Mouse (Mus musculus) Muller cell, postnatal 12 days (primary cell): ENCODE measurements at regions not wholly inside any gene's neighbourhood (a gene's known extent, or its start where the extent isn't known, plus 50 kb on each side); places are given as distances from the start of the nearest gene placed in this dataset.

Experiments used
- DNase-seq: peaks from one replicate; pipeline ENCODE4 v3.0.0-alpha.2; 2015; ENCODE audit errors: inconsistent ontology term

DNA sequence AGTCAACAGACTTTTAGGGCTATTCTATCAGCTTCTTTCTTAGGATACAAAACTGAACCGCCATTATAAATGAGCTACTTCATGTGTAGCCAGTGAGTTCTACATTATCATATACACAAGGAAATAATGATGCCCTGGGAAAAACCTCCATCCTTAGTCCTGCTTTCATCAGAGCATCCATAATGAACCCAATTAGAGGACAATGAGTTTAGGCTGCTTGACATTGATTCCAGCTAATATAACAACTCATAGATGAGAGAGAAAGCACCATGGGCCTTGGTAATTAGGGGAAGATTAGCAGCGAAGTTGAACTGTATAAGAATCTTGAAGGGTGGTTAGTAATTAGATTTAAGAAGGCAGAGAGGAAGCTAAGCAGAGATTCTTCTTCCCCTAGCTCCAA lies 405.7 kb downstream of the Ipmk start:
- no peak for DNase-seq

DNA sequence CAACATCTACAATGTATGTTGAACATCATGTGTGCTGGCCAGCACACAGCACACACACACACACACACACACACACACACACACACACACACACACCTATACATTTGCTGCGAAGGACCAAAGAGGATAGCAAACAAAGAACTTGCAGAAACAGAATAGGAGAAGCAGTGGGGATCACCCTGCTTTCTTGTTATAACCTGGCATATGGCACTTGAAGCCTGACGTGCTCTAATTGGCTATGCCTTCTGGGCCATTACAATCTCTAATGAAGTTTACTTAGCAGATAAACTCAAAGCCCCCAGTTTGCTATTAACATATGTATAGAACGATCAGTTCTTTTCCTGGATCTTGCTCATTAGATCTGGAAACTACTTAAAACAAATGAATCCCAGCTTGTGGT lies 407.2 kb downstream of the Ipmk start:
- no peak for DNase-seq

DNA sequence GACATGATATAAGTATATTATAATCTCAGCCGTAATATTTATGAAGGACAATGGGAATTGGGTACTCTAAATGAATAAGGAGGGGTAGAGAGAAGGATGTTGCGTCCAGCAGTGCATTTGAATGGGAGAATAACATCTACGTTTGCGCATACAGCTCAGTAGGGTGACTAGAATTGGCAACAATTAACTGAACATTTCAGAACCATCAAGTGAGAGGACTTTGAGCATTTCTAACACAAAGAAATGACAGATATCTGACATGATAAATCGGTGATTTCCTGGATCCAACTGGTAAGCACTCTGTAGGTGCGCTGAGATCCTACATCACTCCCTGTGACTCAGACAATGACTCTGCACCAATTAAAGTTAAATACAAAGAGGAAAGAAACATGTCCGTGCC lies 431.3 kb downstream of the Ipmk start:
- DNase-seq: no peak

DNA sequence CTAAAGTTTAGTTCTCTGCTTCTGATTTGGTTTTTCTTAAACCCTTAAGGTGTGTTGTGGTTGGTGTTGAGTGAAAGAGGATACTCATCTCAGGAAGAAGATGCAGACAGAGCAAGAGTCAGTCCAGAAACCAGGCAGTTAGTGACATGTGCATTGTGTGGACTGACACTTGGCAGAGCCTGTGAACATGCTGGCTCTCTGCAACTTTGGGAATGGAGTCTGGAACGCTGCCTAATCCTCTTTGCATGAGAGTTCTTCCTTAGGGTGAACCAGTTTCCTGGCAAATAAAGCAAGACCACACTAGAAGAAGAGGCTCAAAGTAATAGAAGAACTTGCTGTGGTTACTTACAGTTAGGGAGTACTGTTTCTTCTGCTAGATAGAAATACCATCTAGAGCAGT lies 441.7 kb downstream of the Ipmk start:
- DNase-seq: peak; percentile 15

DNA sequence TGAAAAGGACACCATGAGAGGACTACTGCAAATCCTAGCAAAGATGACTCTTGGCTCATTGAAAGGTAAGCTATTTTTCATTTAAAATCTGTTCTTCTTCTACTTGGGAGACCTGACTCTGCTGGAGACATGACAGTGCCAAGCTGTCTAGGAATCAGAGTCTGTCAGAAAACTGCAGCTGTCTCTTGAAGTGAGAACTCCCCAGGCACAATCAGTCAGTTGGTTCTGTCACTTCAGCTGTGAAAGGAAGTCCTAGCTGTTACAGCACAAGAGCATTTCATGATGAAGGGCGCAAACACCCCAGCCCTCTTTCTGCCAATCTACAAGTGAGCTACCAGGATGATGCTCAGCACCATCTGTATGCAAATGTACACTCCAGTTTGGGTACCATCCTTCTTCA lies 442.4 kb downstream of the Ipmk start:
- no peak for DNase-seq

DNA sequence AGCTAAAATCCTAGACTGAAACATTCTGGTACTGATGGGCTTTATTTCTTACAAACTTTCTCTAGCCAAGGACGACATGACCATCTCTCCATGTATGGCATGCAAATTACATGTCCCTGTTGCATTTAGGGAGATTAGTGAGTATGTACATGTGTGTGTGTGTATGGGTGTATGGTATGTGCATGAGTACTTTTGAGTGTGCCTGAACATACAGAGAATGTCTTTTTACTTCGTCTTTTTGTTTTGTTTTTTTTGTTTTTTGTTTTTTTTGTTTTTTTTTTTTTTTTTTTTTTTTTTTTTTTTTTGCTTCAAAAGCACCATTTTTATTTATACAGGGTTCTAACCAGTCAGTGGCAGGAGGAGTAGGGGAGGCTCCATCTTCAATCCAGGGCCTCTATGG lies 451.1 kb downstream of the Ipmk start:
- no peak for DNase-seq

DNA sequence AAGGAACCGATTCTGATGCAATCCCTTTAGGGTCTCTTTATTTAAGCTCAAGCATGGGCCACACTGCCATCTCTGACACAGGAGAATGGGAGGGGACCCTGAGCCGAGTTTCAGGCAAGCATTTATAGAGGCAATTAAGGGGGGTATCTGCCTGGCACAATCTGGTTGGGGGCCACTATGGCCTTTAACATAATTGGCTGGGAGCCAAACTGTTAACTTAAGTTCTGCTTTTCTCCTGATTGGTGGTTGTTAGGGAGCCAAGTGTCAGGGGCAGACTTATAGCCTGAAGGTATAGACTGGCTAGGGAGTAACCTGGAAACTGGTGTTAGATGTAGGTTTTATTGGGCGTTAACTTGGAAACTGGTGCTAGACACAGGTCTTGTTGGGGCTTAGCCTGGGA lies 454.9 kb downstream of the Ipmk start:
- no peak for DNase-seq

DNA sequence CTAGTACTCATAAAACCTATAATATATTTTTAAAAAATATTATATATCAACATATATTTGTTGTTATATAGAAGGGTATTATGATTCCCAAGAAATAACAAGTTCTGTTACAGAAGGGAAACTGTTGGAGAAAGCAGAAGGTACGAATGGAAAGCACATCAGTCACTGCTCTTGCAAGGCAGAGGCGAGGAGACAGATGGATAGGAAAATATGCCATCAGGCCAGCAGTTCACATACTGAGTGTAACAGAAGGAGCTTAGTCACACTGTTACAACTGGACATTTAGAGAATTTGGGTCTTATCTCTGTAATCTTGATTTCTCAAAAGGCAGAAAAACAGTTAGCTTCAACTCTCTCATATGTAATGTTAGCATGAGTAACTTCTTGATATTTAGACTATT lies 485.1 kb downstream of the Ipmk start:
- no peak for DNase-seq

DNA sequence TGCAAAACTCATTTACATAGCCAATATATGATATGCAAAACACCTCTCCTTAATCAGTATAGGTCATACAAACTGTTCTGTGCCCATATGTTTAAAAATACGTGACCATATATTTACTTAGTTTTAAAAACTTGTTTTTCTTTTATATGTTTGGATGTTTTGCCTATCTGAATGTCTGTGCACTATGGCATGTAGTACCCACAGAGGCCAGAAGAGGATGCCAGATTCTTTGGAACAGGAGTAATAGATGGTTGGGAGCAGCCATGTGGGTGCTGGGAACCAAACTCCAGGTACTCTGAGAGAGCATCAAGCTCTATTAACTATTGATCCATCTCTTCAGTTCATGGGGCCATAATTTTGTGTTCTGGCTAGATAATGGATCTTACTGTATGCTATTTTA lies 487.5 kb downstream of the Ipmk start:
- no peak for DNase-seq

DNA sequence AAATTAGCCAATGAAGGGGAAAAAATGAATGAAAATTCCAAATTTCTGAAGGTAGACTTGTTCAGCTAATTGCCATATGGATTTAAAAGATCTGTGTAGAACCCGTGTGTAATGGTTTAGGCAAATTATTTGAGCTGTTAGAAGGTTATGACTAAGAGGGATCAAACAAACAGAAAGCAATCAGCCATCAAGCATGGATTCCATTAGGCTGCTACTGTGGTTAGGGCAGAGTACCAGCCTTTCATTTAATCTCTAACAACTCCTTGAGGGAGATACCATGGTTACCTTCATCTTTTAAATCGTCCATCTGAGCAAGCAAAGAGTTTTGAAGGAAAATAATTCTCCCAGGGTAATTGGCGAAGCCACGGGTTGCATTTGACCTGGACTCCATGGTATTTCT lies 509.5 kb downstream of the Ipmk start:
- DNase-seq: peak; percentile 50

DNA sequence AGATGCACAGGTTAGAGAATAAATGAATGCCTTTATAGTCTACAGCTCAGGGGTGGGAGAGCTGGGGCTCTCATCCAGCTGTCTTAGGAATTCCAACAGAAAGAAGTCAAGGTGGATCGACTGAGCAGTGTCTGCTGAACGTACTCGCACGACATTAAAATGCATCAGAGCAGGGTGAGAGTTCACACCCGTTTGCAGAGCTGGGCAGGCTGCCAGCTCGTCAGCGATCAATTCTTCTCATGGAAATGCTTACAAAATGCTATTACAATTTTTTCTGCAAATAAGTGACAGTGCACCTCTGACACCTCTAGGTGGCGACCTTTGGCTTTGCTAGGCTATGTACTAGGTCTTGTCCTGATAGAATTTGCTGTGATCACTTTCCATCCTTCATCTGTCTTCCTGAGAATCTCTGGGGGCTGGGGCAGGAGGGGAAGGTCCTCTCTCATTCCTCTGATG lies 510.0 kb downstream of the Ipmk start:
- peak; percentile 53 for DNase-seq

DNA sequence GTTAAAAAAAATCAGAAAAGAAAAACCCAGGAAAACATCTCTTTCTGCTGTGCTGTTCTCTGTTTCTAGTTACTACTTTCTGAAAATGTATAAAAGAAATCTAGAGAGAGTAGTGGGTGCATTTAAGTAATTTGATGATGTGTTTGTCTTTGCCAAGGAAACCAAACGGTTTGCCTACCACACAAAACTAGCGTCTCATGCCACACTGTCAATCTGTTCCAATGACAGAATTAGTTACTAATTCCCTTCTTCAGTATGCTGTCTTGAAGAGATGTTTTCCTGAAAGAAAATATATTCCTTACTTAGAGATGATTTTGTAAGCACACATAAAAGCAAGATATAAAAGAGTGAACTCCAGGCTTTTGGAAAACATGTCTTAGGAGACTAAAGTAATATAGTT lies 546.2 kb downstream of the Ipmk start:
- DNase-seq: no peak

DNA sequence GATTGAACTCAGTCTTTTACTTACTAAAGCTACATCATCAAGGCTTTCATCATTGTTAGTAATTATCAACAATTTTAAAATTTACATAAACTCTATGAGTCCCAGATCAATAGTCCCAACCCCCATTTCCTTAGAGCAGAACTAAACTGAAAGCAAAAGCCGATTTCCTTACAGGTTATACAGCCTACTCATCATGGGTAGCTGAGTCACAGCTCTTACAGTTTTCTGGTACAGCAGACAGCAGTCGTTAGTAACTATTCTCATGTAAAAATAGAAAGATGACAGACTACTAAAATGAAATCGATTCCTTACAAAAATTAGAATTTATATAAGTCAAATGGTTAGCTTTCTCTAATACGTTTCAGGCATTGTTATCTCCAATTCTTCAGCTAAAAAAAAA lies 557.5 kb downstream of the Ipmk start:
- no peak for DNase-seq
